Mouse (Mus musculus) embryonic facial prominence, embryonic 14.5 days (tissue): ENCODE measurements at regions not wholly inside any gene's neighbourhood (a gene's known extent, or its start where the extent isn't known, plus 50 kb on each side); places are given as distances from the start of the nearest gene placed in this dataset.

ENCODE experiments used
- ATAC-seq: fragments of 200-750 bp; cut with Nextera tagmentation; 2 replicates; pipeline ENCODE4 v1.8.0; 2017; ENCODE audit warnings: low read depth, moderate number of reproducible peaks, moderate TSS enrichment
- DNase-seq: peaks from one replicate; pipeline ENCODE4 v3.0.0-alpha.2; 2015; ENCODE audit warnings: low spot score
- H3K27ac ChIP-seq: fragments of 300-500 bp; sonication (generic); replicated peaks from 2 replicates; pipeline ENCODE4 v1.5.1; 2014; ENCODE audit warnings: low read depth, mild to moderate bottlenecking, low read length, moderate library complexity
- H3K27me3 ChIP-seq: fragments of 300-500 bp; sonication (generic); replicated peaks from 2 replicates; pipeline ENCODE4 v1.6.1; 2014; ENCODE audit warnings: low read length; ENCODE audit not compliant: control insufficient read depth, insufficient read depth
- H3K36me3 ChIP-seq: fragments of 300-500 bp; sonication (generic); 2 replicates; pipeline ENCODE4 v1.6.1; 2014; ENCODE audit warnings: low read length, mixed read lengths; ENCODE audit not compliant: control insufficient read depth, insufficient read depth
- H3K4me1 ChIP-seq: fragments of 300-500 bp; sonication (generic); 2 replicates; pipeline ENCODE4 v1.6.1; 2014; ENCODE audit warnings: antibody characterized with exemption, low read length; ENCODE audit not compliant: control insufficient read depth, insufficient read depth
- H3K4me2 ChIP-seq: fragments of 300-500 bp; sonication (generic); 2 replicates; pipeline ENCODE4 v1.6.1; 2014; ENCODE audit warnings: low read depth, mild to moderate bottlenecking, low read length, moderate library complexity, mixed read lengths
- H3K4me3 ChIP-seq: fragments of 300-500 bp; sonication (generic); 2 replicates; pipeline ENCODE4 v1.5.1; 2014; ENCODE audit warnings: low read depth, mild to moderate bottlenecking, low read length
- H3K9ac ChIP-seq: fragments of 300-500 bp; sonication (generic); 2 replicates; pipeline ENCODE4 v1.6.1; 2014; ENCODE audit warnings: low read depth, mild to moderate bottlenecking, low read length, moderate library complexity, mixed read lengths
- H3K9me3 ChIP-seq: fragments of 300-500 bp; sonication (generic); 2 replicates; pipeline ENCODE4 v1.6.1; 2016; ENCODE audit warnings: low read length; ENCODE audit not compliant: control insufficient read depth
- WGBS: fragments of 180-500 bp; shearing (Covaris S2); extraction: QIAGEN DNeasy Blood & Tissue Kit; methylation state at CpG from one replicate; pipeline ENCODE4 v1.1.7; 2014; 5-methylcytosine and 5-hydroxymethylcytosine counted together

DNA sequence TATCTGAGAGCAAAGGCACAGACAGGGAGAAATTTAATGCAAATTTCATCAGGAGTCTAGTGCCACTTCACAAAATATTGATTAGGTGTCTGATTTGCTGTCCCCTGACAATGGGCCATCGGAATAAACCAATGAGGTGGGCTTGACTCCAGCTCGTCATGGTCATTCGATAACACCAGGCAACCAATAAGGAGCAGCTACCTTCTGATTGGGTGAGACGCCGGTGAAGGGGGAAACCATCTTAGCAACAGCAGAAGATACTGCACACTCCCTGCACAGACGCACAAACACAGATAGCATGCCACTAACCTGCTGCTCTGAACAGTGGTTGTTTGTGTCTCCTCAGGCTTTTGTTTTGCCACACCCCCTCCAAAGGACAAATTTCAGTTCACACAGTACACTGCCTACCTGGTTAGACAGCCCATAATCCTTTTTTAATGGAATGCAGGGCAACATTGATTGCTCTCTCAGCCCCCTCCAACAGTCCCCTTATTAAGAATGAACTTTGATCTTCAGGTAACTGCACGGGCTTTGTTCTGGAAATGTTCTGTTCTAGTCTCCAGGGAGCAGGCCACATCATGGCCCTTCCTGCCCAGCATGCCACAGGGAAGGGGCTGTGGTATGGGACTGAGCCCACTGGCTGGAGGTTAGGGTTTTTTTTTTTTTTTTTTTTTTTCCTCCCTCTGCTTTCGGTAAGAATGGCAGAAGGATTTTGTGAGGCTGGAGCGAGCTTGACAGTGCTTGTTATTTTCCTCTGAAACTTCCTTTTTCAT, 285.1 kb upstream of the Ubash3b start:
- H3K9me3 ChIP-seq, result no peaks in the 10 kb centered on the region
- peak overlapping the region; percentile 46 for H3K4me2 ChIP-seq
- ATAC-seq (peak; percentile 53; the same call in 1 of the 2 replicates), DNase-seq (no peak)
- H3K36me3 ChIP-seq, result no peaks in the 10 kb centered on the region
- H3K4me3 ChIP-seq, result no peak overlapping the region
- peak overlapping the region; percentile 90 for H3K27ac ChIP-seq
- H3K27me3 ChIP-seq, result no peaks in the 10 kb centered on the region
- peaks cover 27% of the 10 kb centered on the region for H3K4me1 ChIP-seq
- peak overlapping the region; percentile 30; the same call in 1 of the 2 replicates for H3K9ac ChIP-seq
- WGBS, result 52% methylated on average over 9 of the region's 9 CpGs

DNA sequence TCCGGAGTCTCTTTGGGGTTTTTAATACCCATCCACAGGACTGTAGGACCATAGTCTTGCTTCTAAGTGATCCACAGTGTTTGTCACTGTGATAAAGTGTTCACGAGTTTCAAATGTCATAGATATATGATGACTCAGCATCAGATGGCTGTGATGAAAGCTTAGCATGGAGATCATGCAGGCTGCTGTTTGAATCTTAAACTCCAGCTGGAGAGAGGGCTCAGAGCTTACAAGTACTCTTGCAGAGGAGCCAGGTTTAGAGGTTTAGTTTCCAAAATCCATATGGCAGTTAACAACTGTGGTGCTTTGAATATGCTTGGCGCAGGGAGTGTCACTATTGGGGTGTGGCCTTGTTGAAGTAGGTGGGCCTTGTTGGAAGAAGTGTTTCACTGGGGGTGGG, 280.9 kb upstream of the Ubash3b start:
- no peak overlapping the region for H3K4me2 ChIP-seq
- 0 out of 2 replicates have a peak, but pooled peaks cover 10% of the 10 kb centered on the region for H3K36me3 ChIP-seq
- H3K9me3 ChIP-seq, result peaks cover 15% of the 10 kb centered on the region
- no peak overlapping the region for H3K4me3 ChIP-seq
- no peaks in the 10 kb centered on the region for H3K27me3 ChIP-seq
- DNase-seq, result no peak
- H3K27ac ChIP-seq, result no peak overlapping the region
- peaks cover 10% of the 10 kb centered on the region for H3K4me1 ChIP-seq
- H3K9ac ChIP-seq, result no peak overlapping the region
- ATAC-seq, result no peak
- 92% methylated on average over 3 of the region's 3 CpGs for WGBS

DNA sequence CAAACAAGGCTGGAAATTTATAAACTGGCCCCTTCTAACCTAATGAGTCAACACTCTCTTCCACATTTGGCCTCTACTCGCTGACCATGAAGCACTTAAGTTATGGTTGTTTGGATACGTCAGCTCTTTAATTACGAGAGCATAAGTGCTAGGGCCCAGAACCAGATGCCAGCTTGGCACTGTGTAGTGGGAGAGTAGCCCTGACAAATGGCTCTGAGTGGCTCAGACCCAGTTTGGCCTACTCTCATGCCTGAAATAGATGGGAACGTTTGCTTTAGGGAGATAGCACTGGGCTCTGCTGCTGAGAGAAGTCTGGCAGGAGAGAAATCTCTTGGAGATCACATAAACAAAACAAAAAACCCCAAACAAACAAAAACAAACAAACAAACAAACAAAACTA, 278.5 kb upstream of the Ubash3b start:
- no peak overlapping the region for H3K9ac ChIP-seq
- no peaks in the 10 kb centered on the region for H3K4me1 ChIP-seq
- no peak overlapping the region for H3K4me2 ChIP-seq
- DNase-seq (no peak), ATAC-seq (no peak)
- 85% methylated on average over 4 of the region's 4 CpGs for WGBS
- 0 out of 2 replicates have a peak, but pooled peaks cover 15% of the 10 kb centered on the region for H3K36me3 ChIP-seq
- H3K4me3 ChIP-seq, result no peak overlapping the region
- H3K27ac ChIP-seq, result no peak overlapping the region
- no peaks in the 10 kb centered on the region for H3K27me3 ChIP-seq
- peaks cover 19% of the 10 kb centered on the region for H3K9me3 ChIP-seq

DNA sequence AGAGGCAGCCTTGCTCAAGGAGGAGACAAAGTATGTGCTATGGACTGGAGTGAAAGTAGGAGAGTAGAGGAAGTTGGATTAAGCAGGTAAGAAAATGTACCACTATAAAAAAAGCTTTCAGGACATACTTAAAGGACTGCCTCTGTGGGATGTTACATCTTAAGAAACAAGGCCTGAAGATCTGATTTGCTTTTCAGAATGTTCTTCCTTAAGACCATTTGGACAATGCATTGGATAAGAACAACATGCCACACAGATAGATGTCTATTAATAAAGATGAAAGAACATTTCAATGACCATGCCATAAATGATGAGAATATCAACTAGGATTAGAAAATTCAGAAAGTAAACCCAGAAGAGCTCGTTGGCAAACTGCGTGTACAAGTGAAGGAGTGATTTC, 276.6 kb upstream of the Ubash3b start:
- no peak overlapping the region for H3K4me3 ChIP-seq
- H3K4me2 ChIP-seq, result no peak overlapping the region
- no peak overlapping the region for H3K27ac ChIP-seq
- no peaks in the 10 kb centered on the region for H3K4me1 ChIP-seq
- H3K27me3 ChIP-seq, result no peaks in the 10 kb centered on the region
- peaks cover 19% of the 10 kb centered on the region for H3K9me3 ChIP-seq
- H3K9ac ChIP-seq, result no peak overlapping the region
- no peak for ATAC-seq
- WGBS, result 98% methylated on average over 2 of the region's 2 CpGs
- no peak for DNase-seq
- H3K36me3 ChIP-seq, result 0 out of 2 replicates have a peak, but pooled peaks cover 15% of the 10 kb centered on the region

DNA sequence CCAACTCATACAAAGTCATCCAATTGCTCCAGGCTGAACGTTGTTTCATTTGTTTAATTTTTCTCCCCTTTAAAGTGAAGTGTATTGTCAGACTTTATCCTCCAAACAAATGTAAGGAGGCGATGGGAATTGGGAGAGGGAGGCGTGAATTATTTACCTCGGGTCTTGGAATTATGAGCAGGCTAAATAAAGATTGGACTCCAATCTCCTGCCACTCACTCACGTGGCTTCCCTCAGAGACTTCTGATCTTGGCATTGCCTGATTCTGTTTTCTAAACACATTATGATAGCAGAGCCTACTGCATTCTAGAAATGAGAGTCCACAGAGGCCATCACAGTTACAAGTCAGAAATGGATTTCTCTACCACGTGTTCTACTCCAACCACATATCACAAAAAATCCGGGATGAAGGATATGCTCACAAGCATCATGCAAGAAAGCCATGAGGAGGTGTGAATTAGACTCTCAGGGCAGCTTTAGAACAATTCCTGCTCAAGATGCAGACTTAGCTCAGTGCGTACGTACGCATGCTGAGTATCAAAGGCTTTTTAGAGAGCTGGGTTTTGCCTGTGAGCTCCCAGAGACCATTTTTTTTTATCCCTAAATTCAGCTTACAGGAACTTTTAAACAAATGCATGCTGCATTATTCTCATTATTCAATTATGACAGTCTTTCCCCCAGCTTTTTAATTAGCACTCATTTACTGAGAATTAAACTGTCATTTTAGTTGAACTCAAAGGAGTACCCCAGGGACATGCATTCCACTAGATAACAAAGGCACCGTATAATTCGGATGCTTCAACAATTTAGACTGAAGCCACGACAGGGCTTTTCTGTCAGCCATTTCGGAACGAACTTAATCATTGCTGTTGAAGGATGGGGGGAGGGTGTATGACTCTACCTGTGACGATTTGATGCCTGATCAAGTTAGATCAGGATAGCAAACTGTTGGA, 269.2 kb upstream of the Ubash3b start:
- H3K4me1 ChIP-seq, result no peaks in the 10 kb centered on the region
- H3K4me2 ChIP-seq, result no peak overlapping the region
- H3K36me3 ChIP-seq, result no peaks in the 10 kb centered on the region
- H3K9me3 ChIP-seq, result no peaks in the 10 kb centered on the region
- H3K27me3 ChIP-seq, result no peaks in the 10 kb centered on the region
- WGBS, result 60% methylated on average over 16 of the region's 16 CpGs
- no peak overlapping the region for H3K27ac ChIP-seq
- DNase-seq (no peak), ATAC-seq (no peak)
- no peak overlapping the region for H3K9ac ChIP-seq
- no peak overlapping the region for H3K4me3 ChIP-seq

DNA sequence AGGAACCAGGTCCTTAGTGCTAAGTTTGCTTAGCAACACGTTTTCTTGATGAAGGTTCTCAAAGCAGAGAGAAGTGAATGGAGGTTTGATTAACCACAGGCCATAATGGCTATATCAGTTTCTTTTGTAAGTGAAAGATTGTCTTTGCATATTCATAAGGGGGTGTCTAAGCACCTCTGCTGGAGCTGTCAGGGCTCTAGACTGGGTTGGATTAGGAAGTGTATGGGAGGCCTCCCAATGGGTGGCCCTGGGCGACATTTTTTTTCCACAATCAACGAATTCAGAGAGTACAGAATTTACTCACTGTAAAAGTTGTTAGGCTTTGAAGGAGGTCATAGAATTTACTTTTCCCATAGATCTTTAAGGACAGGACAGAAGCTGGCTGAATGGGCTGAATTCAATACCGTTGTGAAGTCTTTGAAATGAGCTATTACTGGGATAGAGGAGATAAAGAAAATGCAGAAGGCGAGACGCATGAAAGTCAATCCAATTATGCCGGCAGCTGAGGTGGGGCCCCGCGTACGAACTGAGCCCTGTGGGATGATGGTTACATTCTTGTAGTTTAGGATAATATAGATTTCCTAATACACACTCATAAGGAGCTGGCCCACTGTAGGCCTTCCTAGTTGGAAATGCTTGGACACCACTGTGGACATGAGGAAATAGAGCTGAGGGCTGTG, 268.4 kb upstream of the Ubash3b start:
- no peaks in the 10 kb centered on the region for H3K36me3 ChIP-seq
- H3K4me3 ChIP-seq, result no peak overlapping the region
- WGBS, result 71% methylated on average over 10 of the region's 10 CpGs
- H3K4me2 ChIP-seq, result no peak overlapping the region
- H3K4me1 ChIP-seq, result no peaks in the 10 kb centered on the region
- H3K27me3 ChIP-seq, result no peaks in the 10 kb centered on the region
- H3K9ac ChIP-seq, result no peak overlapping the region
- no peaks in the 10 kb centered on the region for H3K9me3 ChIP-seq
- DNase-seq (no peak), ATAC-seq (no peak)
- no peak overlapping the region for H3K27ac ChIP-seq

DNA sequence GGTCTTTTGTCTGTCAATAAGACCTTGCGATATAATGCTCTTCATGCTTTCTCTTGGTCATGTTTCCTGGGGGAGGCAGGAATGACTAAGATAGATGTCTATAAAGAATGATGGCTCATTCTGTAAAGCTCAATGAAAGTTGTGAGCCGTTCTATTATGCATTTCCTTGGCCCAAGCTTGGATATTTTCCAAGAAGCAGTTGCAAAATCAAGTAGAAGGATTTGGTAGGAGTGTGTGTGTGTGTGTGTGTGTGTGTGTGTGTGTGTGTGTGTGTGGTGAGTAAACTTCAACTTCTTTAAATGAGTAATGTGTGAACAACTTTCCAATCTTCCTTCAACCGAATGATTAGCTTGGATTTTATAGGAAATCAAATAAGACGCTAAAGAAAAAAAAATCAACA, 267.7 kb upstream of the Ubash3b start:
- Histone ChIP-seq H3K9me3 (no peaks in the 10 kb centered on the region), H3K27ac (no peak overlapping the region), H3K4me1 (no peaks in the 10 kb centered on the region), H3K4me3 (no peak overlapping the region), H3K4me2 (no peak overlapping the region), H3K9ac (no peak overlapping the region), H3K27me3 (no peaks in the 10 kb centered on the region), H3K36me3 (no peaks in the 10 kb centered on the region)
- WGBS, result 77% methylated on average over 4 of the region's 4 CpGs
- ATAC-seq (no peak), DNase-seq (no peak)

DNA sequence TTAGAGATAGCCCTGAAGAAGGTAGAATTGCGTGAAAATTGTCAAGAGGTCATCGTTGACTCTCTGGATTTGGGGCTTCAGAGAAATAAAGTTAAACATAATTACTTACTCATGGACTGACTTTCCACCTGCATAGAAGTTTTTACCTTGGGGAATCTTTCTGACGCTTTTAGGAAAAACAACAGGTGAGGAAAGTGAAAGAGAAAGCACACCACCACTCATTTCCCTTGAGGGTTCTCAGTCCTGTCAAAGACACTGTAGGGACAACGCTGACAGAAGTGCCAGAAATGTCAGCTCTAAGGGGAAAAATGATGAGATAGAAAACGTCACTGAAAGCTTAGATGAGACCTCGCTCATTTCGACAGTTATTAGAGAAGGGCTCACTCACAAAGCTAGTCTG, 265.2 kb upstream of the Ubash3b start:
- Histone ChIP-seq H3K4me1 (no peaks in the 10 kb centered on the region), H3K9me3 (no peaks in the 10 kb centered on the region), H3K27me3 (no peaks in the 10 kb centered on the region), H3K9ac (no peak overlapping the region), H3K27ac (no peak overlapping the region), H3K4me2 (no peak overlapping the region), H3K36me3 (no peaks in the 10 kb centered on the region), H3K4me3 (no peak overlapping the region)
- 80% methylated on average over 7 of the region's 7 CpGs for WGBS
- no peak for ATAC-seq
- DNase-seq, result no peak
